Mouse (Mus musculus) midbrain, postnatal 0 days (tissue): ENCODE measurements around the gene Arhgap20. TPM values are rescaled to one million over a fixed set of nuclear protein-coding genes. Genes with fewer than 3 reads are reported as not detected.

Experiments used
- ATAC-seq: fragments of 200-750 bp; cut with Nextera tagmentation; 2 replicates; pipeline ENCODE4 v1.8.0; 2017; ENCODE audit warnings: moderate number of reproducible peaks, mild to moderate bottlenecking, moderate TSS enrichment, moderate library complexity; ENCODE audit not compliant: low FRiP score
- DNase-seq: peaks from one replicate; pipeline ENCODE4 v3.0.0-alpha.2; 2015; ENCODE audit warnings: low spot score
- H3K27ac ChIP-seq: fragments of 300-500 bp; sonication (generic); 2 replicates; pipeline ENCODE4 v1.5.1; 2014; ENCODE audit warnings: low read depth, mild to moderate bottlenecking, low read length, mixed read lengths
- H3K27me3 ChIP-seq: fragments of 300-500 bp; sonication (generic); 2 replicates; pipeline ENCODE4 v1.6.1; 2014; ENCODE audit warnings: low read length, control low read depth, mixed read lengths; ENCODE audit not compliant: insufficient read depth
- H3K36me3 ChIP-seq: fragments of 300-500 bp; sonication (generic); 2 replicates; pipeline ENCODE4 v1.6.1; 2014; ENCODE audit warnings: low read length, control low read depth, mixed read lengths; ENCODE audit not compliant: insufficient read depth
- H3K4me1 ChIP-seq: fragments of 300-500 bp; sonication (generic); 2 replicates; pipeline ENCODE4 v1.6.1; 2014; ENCODE audit warnings: mild to moderate bottlenecking, control low read depth, antibody characterized with exemption, low read length, mixed read lengths; ENCODE audit not compliant: insufficient read depth
- H3K4me2 ChIP-seq: fragments of 300-500 bp; sonication (generic); 2 replicates; pipeline ENCODE4 v1.6.1; 2014; ENCODE audit warnings: low read depth, mild to moderate bottlenecking, low read length, mixed read lengths; ENCODE audit not compliant: poor library complexity, severe bottlenecking
- H3K4me3 ChIP-seq: fragments of 300-500 bp; sonication (generic); 2 replicates; pipeline ENCODE4 v1.5.1; 2014; ENCODE audit warnings: low read depth, mild to moderate bottlenecking, low read length, moderate library complexity
- H3K9ac ChIP-seq: fragments of 300-500 bp; sonication (generic); replicated peaks from 2 replicates; pipeline ENCODE4 v1.6.1; 2014; ENCODE audit warnings: mild to moderate bottlenecking, low read length, moderate library complexity, mixed read lengths; ENCODE audit not compliant: poor library complexity, severe bottlenecking
- H3K9me3 ChIP-seq: fragments of 300-500 bp; sonication (generic); 2 replicates; pipeline ENCODE4 v1.6.1; 2016; ENCODE audit warnings: low read length, control low read depth
- CTCF ChIP-seq: IDR thresholded peaks from 2 replicates; pipeline ENCODE4 v1.5.1; 2016; ENCODE audit warnings: antibody characterized with exemption, mild to moderate bottlenecking
- WGBS: fragments of 180-500 bp; shearing (Covaris S2); extraction: QIAGEN DNeasy Blood & Tissue Kit; methylation state at CpG from one replicate; pipeline ENCODE4 v1.1.7; 2014; 5-methylcytosine and 5-hydroxymethylcytosine counted together
- polyA plus RNA-seq: library from polyadenylated mRNA; unstranded; fragments of >200 nt; fragmentation: Nextera tagmentation; extraction: Ambion mirVana; gene quantifications from 2 replicates; pipeline ENCODE4 v1.2.1, GENCODE M21; 2015
- total RNA-seq: library from RNA; depleted of rRNA; stranded (reverse); fragments of >200 nt; gene quantifications from 2 replicates; pipeline ENCODE4 v1.2.3, GENCODE M21; 2014

The Arhgap20 gene
- total and polyA plus RNA-seq, 2 experiments from 2014 or later = 28.2 to 36.1 TPM

GRCm38 (mm10) chr9:51812931-51813330 is 47.8 kb downstream of the Arhgap20 start:
- H3K27ac ChIP-seq = no peak overlapping the region
- ATAC-seq (no peak), DNase-seq (no peak)
- no peak for TF ChIP-seq CTCF
- H3K4me3 ChIP-seq = no peak overlapping the region
- H3K4me1 ChIP-seq = no peaks in the 10 kb centered on the region
- WGBS = 86% methylated on average over 1 of the region's 1 CpGs
- H3K36me3 ChIP-seq = no peaks in the 10 kb centered on the region
- no peaks in the 10 kb centered on the region for H3K9me3 ChIP-seq
- H3K27me3 ChIP-seq = no peaks in the 10 kb centered on the region
- no peak overlapping the region for H3K4me2 ChIP-seq
- no peak overlapping the region for H3K9ac ChIP-seq

- no peak overlapping the region for H3K9ac ChIP-seq
- 78% methylated on average over 7 of the region's 7 CpGs for WGBS
- H3K4me2 ChIP-seq = no peak overlapping the region
- H3K4me1 ChIP-seq = no peaks in the 10 kb centered on the region
- no peaks in the 10 kb centered on the region for H3K27me3 ChIP-seq
- H3K9me3 ChIP-seq = no peaks in the 10 kb centered on the region
- no peak for TF ChIP-seq CTCF
- no peak overlapping the region for H3K27ac ChIP-seq
- DNase-seq = no peak
- no peak for ATAC-seq
- no peak overlapping the region for H3K4me3 ChIP-seq
- H3K36me3 ChIP-seq = peaks cover 2% of the 10 kb centered on the region; the same call in 1 of the 2 replicates
These were observed 59.4 kb downstream of the Arhgap20 start for GRCm38 (mm10) chr9:51824516-51824915.

GRCm38 (mm10) chr9:51831596-51831995 is 66.5 kb downstream of the Arhgap20 start:
- TF ChIP-seq CTCF = no peak
- DNase-seq = no peak
- Histone ChIP-seq H3K4me2 (no peak overlapping the region), H3K27ac (no peak overlapping the region), H3K4me1 (no peaks in the 10 kb centered on the region), H3K9me3 (no peaks in the 10 kb centered on the region), H3K27me3 (no peaks in the 10 kb centered on the region), H3K9ac (no peak overlapping the region), H3K36me3 (peaks cover 17% of the 10 kb centered on the region), H3K4me3 (no peak overlapping the region)
- 66% methylated on average over 11 of the region's 11 CpGs for WGBS
- no peak for ATAC-seq

- Histone ChIP-seq H3K27me3 (no peaks in the 10 kb centered on the region), H3K36me3 (peaks cover 17% of the 10 kb centered on the region), H3K27ac (no peak overlapping the region), H3K4me3 (no peak overlapping the region), H3K4me2 (no peak overlapping the region), H3K9ac (no peak overlapping the region), H3K4me1 (no peaks in the 10 kb centered on the region), H3K9me3 (no peaks in the 10 kb centered on the region)
- ATAC-seq (no peak), DNase-seq (no peak)
- WGBS = 87% methylated on average over 5 of the region's 5 CpGs
- no peak for TF ChIP-seq CTCF
These were observed 67.2 kb downstream of the Arhgap20 start for GRCm38 (mm10) chr9:51832368-51832767.

GRCm38 (mm10) chr9:51837716-51838115 is 72.6 kb downstream of the Arhgap20 start:
- Histone ChIP-seq H3K9me3 (no peaks in the 10 kb centered on the region), H3K27me3 (no peaks in the 10 kb centered on the region), H3K4me2 (no peak overlapping the region), H3K36me3 (peaks cover 29% of the 10 kb centered on the region), H3K27ac (no peak overlapping the region), H3K4me1 (no peaks in the 10 kb centered on the region), H3K9ac (no peak overlapping the region), H3K4me3 (no peak overlapping the region)
- WGBS = 56% methylated on average over 7 of the region's 7 CpGs
- no peak for TF ChIP-seq CTCF
- no peak for ATAC-seq
- no peak for DNase-seq

GRCm38 (mm10) chr9:51843216-51843615 is 78.1 kb downstream of the Arhgap20 start:
- Histone ChIP-seq H3K4me2 (no peak overlapping the region), H3K4me1 (no peaks in the 10 kb centered on the region), H3K9ac (no peak overlapping the region), H3K36me3 (peaks cover 24% of the 10 kb centered on the region), H3K27me3 (no peaks in the 10 kb centered on the region), H3K27ac (no peak overlapping the region), H3K4me3 (no peak overlapping the region), H3K9me3 (no peaks in the 10 kb centered on the region)
- 44% methylated on average over 4 of the region's 4 CpGs for WGBS
- ATAC-seq (no peak), DNase-seq (no peak)
- TF ChIP-seq CTCF = no peak
